Mouse (Mus musculus) embryo, embryonic 9.5 days (tissue): ENCODE data around the gene Rhobtb1.

Experiments
- DNase-seq: peaks from one replicate; pipeline ENCODE4 v3.0.0-alpha.2; 2017; ENCODE audit errors: extremely low spot score

The Rhobtb1 gene

GRCm38 (mm10) chr10:69210659-69211058 lies 59.4 kb downstream of the Rhobtb1 start:
- DNase-seq, result no peak

DNA sequence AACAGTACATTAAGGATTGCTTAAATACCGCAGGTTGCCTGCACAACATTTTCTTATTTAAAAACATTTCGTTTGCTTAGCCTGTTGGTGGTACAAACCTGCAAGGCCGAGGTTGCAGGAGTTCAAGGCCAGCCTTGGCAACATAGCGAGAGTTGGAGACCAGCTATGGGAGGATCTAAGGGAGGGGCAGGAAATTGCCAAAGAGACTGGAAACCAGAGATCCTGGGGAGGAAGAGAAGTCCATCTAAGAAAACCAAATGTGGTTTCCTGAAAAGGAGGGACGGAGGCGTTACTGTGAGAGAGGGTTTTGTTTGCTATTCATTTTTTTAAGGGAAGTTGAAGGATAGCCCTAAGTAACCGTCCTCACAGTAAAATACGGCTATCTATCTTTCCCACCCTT lies 60.3 kb downstream of the Rhobtb1 start:
- DNase-seq, result no peak

DNA sequence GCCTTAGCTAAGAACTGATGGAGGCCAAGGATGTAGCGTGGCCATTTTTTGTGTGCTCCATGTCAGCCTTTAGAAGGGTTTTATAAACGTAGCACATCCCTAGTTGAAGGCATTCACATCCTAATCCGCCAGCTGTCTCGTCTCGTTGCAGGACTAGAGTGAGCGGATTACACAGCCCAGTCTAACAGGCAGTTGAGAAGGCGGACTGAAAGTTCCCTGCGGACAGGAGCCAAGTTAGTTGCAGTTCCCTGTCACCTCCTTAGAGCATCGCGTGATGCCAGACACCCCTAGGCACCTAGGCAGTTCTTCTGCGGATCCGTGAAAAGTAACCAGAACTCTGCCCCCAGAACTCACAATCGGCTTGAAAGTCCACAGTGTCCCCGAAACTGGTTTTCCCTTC lies 60.7 kb downstream of the Rhobtb1 start:
- DNase-seq, result no peak

DNA sequence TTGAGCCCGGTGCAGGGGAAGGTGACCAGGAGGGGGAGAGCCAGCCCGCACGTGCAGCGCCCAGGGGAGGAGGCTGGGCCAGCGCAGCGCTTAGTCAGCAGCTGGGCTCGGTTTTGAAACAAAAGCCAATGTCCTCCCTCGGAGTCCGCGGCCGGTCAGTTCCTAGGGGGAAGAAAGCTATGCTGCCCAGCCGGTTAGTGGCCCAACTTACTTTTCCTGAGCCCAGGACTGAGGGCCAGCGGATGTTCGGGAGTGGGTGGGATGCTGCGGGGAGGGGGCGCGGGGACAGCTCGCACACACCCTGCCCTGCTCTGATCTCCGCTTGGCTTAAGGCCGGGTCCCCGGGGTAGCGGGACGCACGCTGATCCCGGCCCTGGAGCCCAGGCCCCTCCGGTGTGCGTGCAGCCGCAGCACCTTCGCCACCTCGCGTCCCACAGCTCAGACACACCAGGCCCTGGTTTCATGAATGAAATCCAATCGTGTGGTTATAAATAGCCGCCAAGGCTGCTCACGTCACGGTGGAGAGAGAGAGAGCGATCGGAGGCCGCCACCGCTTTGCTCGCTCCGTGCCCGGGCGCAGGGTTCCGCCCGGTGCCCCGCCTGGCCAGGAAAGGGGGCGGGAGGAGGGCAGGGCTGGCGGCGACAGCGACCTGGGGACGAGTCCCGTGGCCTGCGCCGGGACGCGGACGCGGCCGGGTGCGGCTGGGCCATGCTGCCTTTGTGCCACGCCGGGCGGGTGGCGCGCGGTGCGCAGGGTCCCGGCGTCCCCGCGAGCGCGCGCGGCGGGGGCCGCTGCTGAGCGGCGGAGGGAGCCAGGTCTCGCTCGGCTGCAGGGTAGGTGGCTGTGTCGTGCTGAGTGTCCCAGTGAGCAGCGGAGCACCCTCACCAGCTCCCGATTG lies 61.6 kb downstream of the Rhobtb1 start, which contains the start of gene A930033H14Rik:
TSS of gene A930033H14Rik (minus strand) at position 557 of the 899 bp plus-strand sequence.
- peak; percentile 85 for DNase-seq

GRCm38 (mm10) chr10:69213451-69213877 lies 62.2 kb downstream of the Rhobtb1 start:
- no peak for DNase-seq

GRCm38 (mm10) chr10:69213986-69214385 lies 62.8 kb downstream of the Rhobtb1 start:
- DNase-seq, result no peak

- no peak for DNase-seq
These were observed 66.0 kb downstream of the Rhobtb1 start for GRCm38 (mm10) chr10:69217127-69217690.

DNA sequence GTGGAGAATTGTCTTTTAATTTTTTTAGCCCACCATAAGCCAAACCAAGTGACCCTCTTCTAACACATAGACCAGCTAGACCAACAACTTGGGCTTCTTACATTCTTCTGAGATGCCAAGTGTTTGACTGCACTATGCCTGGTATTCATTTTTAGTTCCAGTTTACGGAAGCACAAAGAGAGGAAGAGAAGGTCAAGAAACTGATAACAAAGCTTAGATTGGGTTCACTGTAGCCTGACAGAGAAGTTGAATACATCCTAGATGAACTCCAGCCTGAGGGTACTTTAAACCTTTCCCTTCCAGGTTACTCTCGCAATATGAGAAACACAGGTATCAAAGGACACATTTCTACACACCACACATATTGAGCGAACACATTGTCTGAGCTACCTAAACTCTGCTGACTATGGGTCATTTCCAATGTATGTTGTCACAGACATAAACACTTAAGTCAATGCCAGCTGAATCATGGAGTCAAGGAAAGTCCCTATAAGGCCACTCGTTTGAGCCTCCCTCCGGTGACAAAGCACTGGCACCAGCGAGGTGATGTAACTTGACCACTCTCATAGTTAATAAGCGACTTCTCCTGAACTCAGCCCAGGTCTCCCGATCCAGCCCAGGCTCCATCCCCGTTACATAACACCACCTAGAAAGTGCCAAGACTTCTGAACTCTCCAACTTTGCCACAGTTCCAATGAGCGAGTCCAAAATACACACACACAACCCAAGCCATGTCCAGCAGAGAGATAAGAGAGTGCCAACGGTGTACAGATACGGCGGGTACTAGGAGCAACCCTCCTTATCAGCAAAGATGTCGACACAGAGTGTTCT lies 67.4 kb downstream of the Rhobtb1 start:
- DNase-seq, result no peak

- no peak for DNase-seq
These were observed 68.0 kb downstream of the Rhobtb1 start for GRCm38 (mm10) chr10:69219289-69219626.

- no peak for DNase-seq
These were observed 69.1 kb downstream of the Rhobtb1 start for GRCm38 (mm10) chr10:69220296-69220695.

GRCm38 (mm10) chr10:69221148-69221547 lies 69.9 kb downstream of the Rhobtb1 start:
- DNase-seq, result no peak

DNA sequence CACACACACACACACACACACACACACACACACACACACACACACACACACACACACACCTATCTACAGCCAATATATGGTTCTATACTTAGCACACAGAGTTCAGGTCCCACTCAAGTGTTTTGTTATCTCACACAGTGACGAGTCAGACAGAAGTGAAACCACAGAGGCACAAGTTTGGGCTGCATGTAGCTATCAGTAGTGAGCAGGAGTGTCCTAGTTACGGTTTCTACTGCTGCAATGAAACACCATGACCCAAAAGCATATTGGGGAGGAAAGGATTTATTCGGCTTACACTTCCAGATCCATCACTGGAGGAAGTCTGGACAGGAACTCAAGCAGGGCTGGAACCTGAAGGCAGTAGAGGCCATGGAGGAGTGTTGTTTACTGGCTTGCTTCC lies 70.7 kb downstream of the Rhobtb1 start:
- no peak for DNase-seq

GRCm38 (mm10) chr10:69223232-69223631 lies 72.0 kb downstream of the Rhobtb1 start:
- no peak for DNase-seq

GRCm38 (mm10) chr10:69224276-69224675 lies 73.0 kb downstream of the Rhobtb1 start:
- DNase-seq, result no peak

DNA sequence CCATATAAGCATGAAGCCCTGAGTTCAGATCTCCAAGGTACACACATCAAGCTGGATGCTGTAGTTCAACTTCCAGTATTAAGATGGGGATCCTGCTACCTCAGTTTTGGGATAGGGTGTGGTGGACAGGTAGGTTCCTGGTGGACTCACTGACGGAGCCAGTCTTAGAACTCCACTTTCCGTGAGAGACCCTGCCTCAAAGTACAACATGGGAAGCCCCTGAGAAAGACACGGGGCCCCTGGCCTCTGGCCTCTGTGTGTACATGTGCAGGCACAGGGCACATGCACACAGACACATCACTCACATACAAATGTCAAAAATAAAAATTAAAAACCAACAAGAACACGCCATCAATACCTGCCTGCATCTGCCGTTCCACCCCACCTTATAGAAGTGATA lies 74.2 kb downstream of the Rhobtb1 start:
- DNase-seq, result no peak

DNA sequence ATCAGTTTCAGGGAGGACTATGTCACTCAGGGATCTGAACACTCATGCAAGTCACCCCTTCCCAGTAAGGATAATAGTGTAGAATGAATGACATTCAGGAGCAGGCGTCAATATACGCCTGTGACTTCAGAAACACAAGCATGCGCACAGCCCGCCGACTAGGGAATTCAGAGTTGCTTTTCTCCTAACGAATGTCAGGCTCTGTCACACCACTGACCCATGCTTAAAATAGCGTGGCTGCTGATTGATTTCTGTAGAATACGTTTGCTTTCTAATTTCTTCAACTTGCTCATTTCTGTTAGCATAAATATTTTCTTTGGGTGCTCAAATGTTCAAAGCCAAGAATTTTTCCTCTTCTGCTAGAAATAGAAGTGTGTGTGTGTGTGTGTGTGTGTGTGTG lies 74.7 kb downstream of the Rhobtb1 start:
- DNase-seq, result no peak

DNA sequence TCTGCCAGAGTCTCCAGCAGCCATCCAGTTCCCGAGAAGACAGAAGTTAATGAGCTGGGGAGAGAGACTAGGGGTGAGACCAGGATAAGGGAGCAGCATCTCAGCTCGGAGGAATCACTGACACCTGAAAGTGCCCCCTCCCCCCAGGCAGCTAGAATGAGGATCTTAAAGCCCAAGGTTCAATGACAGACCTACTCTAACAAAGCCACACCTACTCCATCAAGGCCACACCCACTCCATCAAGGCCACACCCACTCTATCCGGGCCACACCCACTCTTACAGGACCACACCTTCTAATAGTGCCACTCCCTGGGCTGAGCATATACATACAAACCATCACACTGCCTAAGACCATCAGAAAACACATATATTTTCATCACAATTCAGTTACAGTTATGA lies 86.0 kb downstream of the Rhobtb1 start:
- DNase-seq, result no peak

GRCm38 (mm10) chr10:69237781-69238180 lies 86.5 kb downstream of the Rhobtb1 start:
- DNase-seq, result no peak

GRCm38 (mm10) chr10:69238311-69238710 lies 87.1 kb downstream of the Rhobtb1 start:
- no peak for DNase-seq

DNA sequence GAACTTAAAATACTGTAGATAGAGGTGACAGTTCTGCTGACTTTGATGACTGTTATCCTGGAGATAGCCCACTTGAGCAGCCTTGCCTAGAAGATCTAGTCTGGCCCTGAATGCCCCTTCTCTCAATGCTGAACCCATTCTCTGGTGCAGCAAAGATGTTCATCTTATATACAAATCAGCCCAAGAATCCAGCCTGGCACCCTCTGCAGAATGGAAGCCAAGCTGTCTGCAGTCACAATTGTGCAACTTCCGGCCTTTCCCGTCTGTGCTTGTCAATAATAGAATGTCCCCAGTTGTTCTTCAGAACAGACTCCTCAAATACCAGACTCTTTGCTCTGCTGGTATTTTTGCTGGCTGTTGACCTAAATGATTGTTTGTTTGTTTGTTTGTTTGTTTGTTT lies 89.3 kb downstream of the Rhobtb1 start:
- DNase-seq, result no peak

- no peak for DNase-seq
These were observed 93.9 kb downstream of the Rhobtb1 start for GRCm38 (mm10) chr10:69245151-69245550.

GRCm38 (mm10) chr10:69245906-69246668 lies 94.9 kb downstream of the Rhobtb1 start:
- no peak for DNase-seq
